Mouse (Mus musculus) frontal cortex, adult 2 months (tissue): ENCODE measurements at regions not wholly inside any gene's neighbourhood (a gene's known extent, or its start where the extent isn't known, plus 50 kb on each side); places are given as distances from the start of the nearest gene placed in this dataset.

Experiments
- DNase-seq, 2 experiments: peaks; one replicate each; pipeline ENCODE4 v3.0.0; 2022; ENCODE audit warnings: low spot score in 1 of 2; ENCODE audit errors: extremely low spot score in 1 of 2

DNA sequence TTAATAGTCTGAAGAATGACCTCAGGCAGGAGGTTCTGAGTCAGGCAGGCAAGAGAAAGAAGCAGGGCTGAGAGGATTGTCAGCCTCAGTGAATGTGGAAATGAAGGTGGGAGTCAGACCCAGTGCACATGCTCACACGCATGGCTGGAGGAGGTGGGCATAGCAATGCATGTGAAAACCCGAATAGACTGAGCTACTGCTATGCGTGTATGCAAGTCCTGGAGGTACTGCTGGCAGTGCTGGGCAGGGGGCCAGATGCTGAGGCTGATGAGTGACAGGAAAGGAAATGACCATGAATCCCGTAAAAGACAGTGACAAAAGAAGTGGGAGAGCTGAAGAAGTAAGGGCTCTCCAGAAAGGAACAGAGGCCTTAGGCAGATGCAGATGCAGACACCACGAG, 50.3 kb upstream of the Armc3 start:
- no peak for DNase-seq
